Mouse (Mus musculus): Measurements from ENCODE around the gene Gnai2.

DNA sequence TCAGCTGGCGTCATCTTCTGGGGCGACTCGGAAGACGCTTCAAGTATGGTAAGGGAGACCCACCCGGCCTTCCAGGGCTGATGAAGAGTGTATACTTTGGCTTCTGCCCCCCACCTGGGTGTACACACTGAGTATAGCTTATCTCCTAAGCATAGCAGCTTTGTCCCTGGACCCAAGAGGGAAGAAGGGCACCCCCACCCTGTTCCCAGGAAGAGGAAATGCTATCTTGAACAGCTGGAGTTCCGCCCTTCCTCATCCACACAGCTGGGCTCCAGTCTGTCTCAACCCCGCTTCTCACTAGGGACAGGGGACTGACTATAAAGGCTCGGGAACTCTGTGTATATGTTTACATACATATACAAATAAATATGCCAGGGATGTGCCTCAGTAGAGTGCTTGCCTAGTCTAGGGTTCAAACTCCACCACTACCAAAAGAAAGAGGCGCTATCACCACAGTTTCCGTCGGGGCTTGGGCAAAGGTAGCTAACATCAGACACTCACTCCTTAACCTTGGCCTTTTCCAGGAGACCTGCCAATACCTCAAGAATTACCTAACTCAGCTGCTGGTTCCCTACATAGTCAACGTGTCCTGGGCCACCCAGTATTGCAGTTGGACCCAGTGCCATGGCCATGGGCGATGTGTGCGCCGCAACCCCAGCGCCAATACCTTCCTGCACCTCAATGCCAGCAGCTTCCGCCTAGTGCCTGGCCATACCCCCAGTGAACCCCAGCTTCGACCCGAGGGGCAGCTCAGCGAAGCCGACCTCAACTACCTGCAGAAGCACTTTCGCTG lies 63.4 kb downstream of the Gnai2 start:
- TF ChIP-seq CTCF (IDR thresholded peaks at IDR 0.05; ENCODE audit: extremely low read depth, insufficient read depth, insufficient read length, insufficient replicate concordance) (no peak), POLR2A (IDR thresholded peaks at IDR 0.05; ENCODE audit: low read depth, low read length) (no peak)
